Mouse (Mus musculus) lung, postnatal 25 days (tissue): ENCODE measurements at regions not wholly inside any gene's neighbourhood (a gene's known extent, or its start where the extent isn't known, plus 50 kb on each side); places are given as distances from the start of the nearest gene placed in this dataset.

Source experiments
- DNase-seq: peaks from one replicate; pipeline ENCODE4 v3.0.0; 2022; ENCODE audit warnings: low spot score

DNA sequence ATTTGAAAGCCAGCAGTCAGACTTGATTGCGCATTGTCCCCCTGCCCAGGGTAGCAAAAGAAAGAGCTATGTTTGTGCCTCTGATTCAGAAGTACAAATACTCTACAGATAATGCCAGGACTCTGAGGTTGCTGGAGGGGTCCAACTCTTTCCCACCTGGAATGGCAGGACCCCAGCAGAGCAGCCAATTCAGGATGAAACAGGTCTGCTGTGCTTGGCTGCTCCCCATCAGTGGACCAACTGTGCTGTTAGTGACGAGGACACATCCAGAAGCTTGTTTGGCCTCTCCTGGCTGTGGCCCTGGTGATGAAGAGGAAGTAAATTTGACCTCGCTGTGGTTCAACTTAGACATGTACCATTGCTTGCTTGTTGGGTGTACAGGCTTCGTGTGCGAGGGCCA lies 437.8 kb downstream of the Prdm2 start:
- DNase-seq: no peak

DNA sequence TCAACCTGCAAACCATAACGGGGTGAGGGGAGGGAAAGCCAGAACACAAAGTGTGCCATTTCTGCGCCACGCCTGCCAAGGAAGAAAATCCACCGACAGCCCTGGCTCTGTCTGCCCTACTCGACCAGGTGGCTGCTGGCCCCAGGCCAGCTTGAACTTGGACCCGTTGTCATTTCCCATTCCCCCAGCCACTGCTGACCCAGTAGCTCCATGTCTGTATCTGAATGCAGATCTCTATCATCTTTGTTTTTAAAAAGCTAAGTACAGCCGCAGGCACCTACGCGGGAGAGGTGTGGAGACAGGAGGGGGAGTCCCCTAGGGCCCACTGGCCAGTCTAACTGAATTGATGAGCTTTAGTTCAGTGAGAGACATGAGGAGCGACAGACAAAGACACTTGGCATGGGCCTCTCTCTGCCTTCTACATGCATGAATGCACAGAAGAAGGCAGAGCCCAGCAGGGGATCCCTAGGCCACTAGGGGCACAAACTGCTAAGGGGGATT lies 439.1 kb downstream of the Prdm2 start:
- no peak for DNase-seq

- DNase-seq: no peak
These were observed 439.9 kb downstream of the Prdm2 start for GRCm38 (mm10) chr4:142772751-142773455.

DNA sequence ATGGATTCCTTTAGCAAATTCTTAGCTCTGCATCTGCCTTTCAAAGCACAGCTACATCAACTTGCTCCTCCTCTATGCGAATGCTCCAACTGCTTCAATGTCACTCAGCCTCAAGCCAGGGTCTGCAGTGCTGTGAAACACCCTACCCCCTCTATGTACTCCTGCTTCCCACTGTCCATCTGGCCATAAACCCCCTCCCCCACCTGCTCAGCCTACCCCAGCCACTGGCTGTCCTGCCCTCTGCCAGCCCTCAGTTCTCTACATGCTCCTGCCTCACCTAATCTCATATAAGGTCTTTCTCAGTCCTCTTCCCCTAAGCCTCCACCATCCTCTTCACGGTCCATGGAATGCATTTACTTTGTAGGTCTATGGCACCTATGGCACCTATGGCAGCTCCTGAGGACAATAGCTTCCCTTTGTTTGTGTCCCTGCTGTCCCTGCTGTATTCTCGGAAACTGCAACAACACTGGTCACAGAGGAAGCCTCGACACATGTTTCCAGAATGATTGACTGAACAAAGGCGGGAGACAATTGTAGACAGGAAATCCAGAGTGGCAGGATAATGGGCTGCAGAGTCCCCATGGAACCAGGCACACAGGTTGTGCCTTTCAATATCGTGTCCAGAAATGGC lies 441.2 kb downstream of the Prdm2 start:
- DNase-seq: no peak

DNA sequence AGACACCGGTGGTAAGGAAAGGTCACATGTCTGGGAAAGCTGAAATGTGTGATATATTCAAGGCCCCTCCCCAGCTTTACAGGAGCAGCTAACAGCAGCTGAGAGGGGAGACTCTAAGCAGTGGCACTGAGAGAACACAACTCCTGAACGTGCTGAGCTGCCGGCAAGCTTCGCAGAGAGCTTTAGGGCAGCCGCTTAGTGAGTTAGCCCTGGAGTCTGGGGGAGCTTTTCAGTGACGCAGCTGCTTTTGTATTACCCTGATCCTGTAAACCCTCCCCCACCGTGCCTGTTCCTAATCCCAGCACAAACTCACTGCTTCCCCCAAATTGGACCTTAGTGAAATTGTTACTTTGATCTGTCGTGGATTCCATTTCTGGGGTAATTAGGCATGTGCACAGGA lies 442.6 kb downstream of the Prdm2 start:
- no peak for DNase-seq

GRCm38 (mm10) chr4:142767665-142768064 lies 445.1 kb downstream of the Prdm2 start:
- DNase-seq: no peak

GRCm38 (mm10) chr4:142761577-142761976 lies 451.2 kb downstream of the Prdm2 start:
- DNase-seq: no peak

DNA sequence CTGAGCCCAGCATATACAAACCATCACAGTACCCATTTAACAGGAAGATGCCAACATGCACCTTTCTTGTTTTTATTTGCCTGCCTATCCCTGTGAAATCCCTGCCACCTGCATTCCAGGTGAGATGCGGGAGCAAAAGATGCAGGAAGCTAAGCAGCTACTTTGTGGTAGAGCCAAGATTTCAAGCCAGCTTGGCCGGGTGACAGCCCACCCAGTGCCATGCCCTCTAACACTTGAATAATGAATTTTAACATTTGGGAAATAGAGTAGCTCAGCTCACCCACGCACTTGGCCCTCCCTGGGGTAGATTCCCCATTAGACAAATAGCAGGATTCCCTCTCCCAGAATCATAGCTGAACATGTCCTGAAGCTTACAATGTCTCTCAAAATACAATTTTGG lies 454.7 kb downstream of the Prdm2 start:
- DNase-seq: no peak

GRCm38 (mm10) chr4:142756332-142756731 lies 456.5 kb downstream of the Prdm2 start:
- peak; percentile 4 for DNase-seq

DNA sequence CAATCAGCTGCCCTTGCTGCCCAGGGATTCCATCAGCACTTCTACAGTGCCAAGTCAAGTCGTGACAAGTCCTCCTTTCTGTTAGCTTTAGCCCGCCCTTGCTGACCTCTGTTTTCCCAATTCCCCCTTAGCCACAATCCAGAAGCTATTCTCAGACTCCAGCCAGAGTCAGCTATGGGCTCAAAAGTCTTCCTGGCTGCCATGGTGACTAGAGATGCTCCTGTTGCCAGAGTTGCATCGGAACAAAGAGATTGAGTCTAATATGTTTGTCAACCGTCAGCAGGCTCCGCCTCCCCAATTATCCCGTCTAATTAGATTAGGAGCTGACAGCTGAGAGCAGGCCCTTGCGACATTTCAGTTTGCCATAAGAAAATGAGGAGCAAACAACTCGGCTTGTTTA lies 462.9 kb downstream of the Prdm2 start:
- no peak for DNase-seq

DNA sequence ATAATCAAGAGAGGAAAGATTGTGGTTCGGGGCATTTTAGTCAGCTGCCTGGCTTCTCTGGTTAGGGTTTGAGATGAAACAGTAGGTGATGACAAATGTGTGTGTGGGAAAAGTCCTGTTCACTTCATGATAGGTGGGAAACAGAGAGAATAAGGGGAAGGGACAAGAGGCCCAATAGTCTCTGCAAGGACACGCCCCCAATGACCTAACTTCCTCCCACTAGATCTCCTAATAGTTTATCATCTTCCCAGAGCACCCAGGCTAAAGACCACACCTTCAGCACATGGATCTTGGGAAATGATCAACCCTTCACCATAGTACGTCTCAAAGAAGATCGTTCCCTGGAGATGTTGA lies 484.3 kb upstream of the Kazn start:
- DNase-seq: no peak

- DNase-seq: no peak
These were observed 483.8 kb upstream of the Kazn start for GRCm38 (mm10) chr4:142722845-142723553.

DNA sequence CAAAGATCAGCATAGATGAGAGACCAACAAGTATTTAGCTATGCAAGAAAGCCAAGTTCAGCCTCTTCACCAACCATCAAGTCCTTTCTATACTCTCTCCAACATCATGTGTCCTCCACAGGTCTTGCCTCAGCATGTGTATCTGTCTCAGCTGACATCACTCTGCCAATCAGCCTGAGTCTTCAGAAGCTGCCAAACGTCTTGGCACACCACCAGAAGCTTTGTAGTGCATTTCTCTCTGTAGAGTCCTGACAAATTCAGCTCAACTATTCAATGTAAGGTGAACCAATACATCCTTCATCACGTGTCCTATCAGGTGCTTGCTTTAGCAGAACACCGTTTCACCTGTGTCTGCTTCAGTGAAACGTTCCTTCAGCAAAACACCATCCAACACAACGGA lies 462.4 kb upstream of the Kazn start:
- no peak for DNase-seq

DNA sequence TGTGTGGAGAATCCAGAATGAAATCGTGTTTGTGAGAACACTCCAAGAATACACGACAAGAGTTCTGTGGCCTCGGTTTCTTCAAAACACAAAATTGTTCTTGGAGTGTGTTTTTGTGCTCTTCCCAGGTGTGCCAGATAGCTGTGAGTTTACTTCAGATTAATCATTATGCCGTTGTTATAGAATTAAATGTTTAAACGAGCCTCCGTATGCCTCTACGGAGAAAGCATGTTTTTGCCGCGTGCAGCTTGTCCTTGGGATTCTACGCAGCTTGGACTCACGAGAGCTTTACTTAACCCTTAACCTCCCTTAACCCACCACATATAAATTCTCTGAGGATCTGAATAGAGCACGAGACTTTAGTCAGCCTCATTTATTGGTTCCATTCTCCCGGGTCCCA lies 455.7 kb upstream of the Kazn start:
- no peak for DNase-seq

- no peak for DNase-seq
These were observed 449.0 kb upstream of the Kazn start for GRCm38 (mm10) chr4:142688241-142688640.

DNA sequence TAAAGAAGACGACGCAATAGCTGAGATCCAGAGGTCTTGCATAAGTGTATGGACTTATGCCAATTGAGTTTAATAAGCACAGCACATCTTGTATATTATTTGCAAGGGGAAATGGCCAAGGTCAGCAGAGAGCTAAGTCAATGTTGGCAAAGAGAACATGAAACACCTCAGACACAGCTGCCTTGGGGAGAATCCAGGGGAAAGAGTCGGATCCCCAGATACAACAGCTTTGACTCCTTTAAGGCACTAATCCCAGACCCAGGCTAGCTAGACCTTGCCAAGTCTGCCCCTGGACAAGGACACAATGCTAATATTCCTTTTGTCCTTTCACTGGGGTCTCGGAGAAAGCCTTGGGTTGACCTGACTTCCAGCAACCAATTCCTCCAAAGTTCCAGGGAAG lies 438.2 kb upstream of the Kazn start:
- no peak for DNase-seq

GRCm38 (mm10) chr4:142674641-142675465 lies 435.7 kb upstream of the Kazn start:
- no peak for DNase-seq

DNA sequence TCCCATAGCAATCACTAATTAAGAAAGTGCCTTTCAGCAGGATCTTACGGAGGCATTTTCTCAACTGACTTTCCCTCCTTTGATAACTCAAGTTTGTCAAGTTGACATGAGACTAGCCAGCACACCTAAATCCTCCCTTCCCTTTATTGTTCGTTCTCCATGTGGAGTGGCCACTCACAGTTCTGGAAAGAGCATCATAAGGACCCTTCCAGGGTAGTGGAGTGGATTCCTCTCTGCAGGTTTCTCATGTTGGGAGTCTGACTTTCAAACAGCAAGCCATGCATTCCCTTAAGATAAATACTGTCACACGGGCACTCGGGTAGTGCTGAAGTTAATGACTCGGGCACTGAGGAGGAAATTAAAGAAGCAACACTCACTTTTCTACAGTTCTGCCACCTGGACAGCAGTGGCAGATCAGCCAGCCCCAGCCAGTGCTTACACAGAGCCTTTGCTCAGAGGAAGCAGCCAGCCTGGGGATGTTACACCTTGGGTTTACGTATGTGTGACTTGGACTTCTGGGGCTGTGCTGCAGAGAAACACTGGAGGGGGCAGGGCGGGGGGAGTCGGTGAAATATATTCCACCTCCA lies 432.8 kb upstream of the Kazn start:
- DNase-seq: peak; percentile 44

- no peak for DNase-seq
These were observed 425.6 kb upstream of the Kazn start for GRCm38 (mm10) chr4:142664781-142665180.

- no peak for DNase-seq
These were observed 419.0 kb upstream of the Kazn start for GRCm38 (mm10) chr4:142658156-142658555.

DNA sequence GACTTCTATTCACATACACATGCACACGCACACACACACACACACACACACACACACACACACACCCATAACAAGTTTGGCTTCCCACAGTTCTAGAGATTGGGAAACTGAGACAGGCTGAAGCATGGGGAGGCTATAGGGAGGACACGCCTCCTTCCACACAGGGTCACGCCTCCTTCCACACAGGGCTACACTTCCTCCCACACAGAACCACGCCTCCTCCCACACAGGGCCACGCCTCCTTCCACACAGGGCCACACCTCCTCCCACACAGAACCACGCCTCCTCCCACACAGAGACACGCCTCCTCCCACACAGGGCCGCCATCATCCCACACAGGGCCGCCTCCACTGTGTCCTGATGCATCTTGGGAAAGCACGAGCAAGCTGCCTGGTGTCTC lies 401.9 kb upstream of the Kazn start:
- no peak for DNase-seq

DNA sequence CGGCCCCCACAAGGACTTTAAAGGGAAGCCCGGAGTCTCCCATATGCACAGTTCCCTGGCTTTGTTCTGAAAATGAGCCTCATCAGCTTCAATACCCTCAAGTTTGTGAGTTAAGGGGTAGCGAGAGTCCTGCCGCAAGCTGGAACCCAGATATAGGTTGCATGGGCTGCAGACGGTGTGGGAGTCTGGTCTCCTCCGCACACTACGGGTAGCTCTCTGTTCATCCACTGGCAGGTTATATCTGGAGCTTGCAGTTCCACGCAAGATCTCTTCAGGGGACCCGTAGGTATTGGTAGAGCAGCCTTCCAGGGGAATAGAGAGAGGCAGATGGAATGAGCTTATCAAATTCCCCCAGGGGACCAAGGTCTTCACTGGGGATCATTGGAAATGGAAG lies 400.1 kb upstream of the Kazn start:
- no peak for DNase-seq
